Comparison of ENCODE assay signal across 20 mouse cellular contexts in genomic region chr15:6244401-6244800, GRCm38 (mm10). TPM values are rescaled to one million over a fixed set of nuclear protein-coding genes. Genes with fewer than 3 reads are reported as not detected.
DNase-seq lines count a peak whose midpoint lies in the region; ATAC-seq lines count a peak whose summit lies in the region.
"Had no signal": no experiment of that assay in that cellular context is flagged by ENCODE, and none has a peak within 500 bp of the region (broad histone marks: within the 10 kb centered on the region; RNA-seq: fewer than 3 reads in every experiment).

No protein-coding gene starts in this region.

- peak; percentile 63 for DNase-seq in kidney, adult 11 months
- DNase-seq in kidney, adult 9 months = peak; percentile 86
- peak; percentile 59 to 68 for DNase-seq in kidney, postnatal 36 days
- no peak for DNase-seq in natural killer cell, adult 2 months (ENCODE audit: low spot score in 2 of 2)
- DNase-seq in Muller cell, postnatal 12 days (ENCODE audit: inconsistent ontology term) = no peak
- DNase-seq: adrenal gland, adult 2 months; adrenal gland, postnatal 25 days; cerebellum, adult 11 months; cerebellum, adult 8-10 months; cerebellum, postnatal 25 days; gastrocnemius, postnatal 10 days had no signal

- no peaks in the 10 kb centered on the region for H3K9me3 ChIP-seq in kidney, embryonic 15.5 days (replicated peaks)
- H3K9me3 ChIP-seq in intestine, embryonic 15.5 days = no peaks in the 10 kb centered on the region
- no peaks in the 10 kb centered on the region for H3K9me3 ChIP-seq in forebrain, embryonic 16.5 days (ENCODE audit: control insufficient read depth, low read length)
- H3K9me3 ChIP-seq: embryonic facial prominence, embryonic 12.5 days; forebrain, embryonic 15.5 days; heart, embryonic 12.5 days; hindbrain, embryonic 10.5 days had no signal

- H3K36me3 ChIP-seq in kidney, embryonic 15.5 days = no peaks in the 10 kb centered on the region
- H3K36me3 ChIP-seq in intestine, embryonic 15.5 days = no peaks in the 10 kb centered on the region
- no peaks in the 10 kb centered on the region for H3K36me3 ChIP-seq in forebrain, embryonic 16.5 days (ENCODE audit: control insufficient read depth, insufficient read depth)
- H3K36me3 ChIP-seq: embryonic facial prominence, embryonic 12.5 days; forebrain, embryonic 15.5 days; heart, embryonic 12.5 days; hindbrain, embryonic 10.5 days had no signal

- no peak overlapping the region for H3K4me3 ChIP-seq in kidney, embryonic 15.5 days (replicated peaks)
- no peak overlapping the region for H3K4me3 ChIP-seq in intestine, embryonic 15.5 days (replicated peaks)
- H3K4me3 ChIP-seq in forebrain, embryonic 16.5 days (replicated peaks; ENCODE audit: low read length) = no peak overlapping the region
- H3K4me3 ChIP-seq: embryonic facial prominence, embryonic 12.5 days; forebrain, embryonic 15.5 days; heart, embryonic 12.5 days; hindbrain, embryonic 10.5 days had no signal

- no peak overlapping the region for H3K27ac ChIP-seq in kidney, embryonic 15.5 days
- H3K27ac ChIP-seq in intestine, embryonic 15.5 days = no peak overlapping the region
- no peak overlapping the region for H3K27ac ChIP-seq in forebrain, embryonic 16.5 days (ENCODE audit: low read length)
- H3K27ac ChIP-seq: embryonic facial prominence, embryonic 12.5 days; forebrain, embryonic 15.5 days; hindbrain, embryonic 10.5 days; hindbrain, embryonic 14.5 days had no signal

- no peak overlapping the region for H3K4me2 ChIP-seq in kidney, embryonic 15.5 days
- no peak overlapping the region for H3K4me2 ChIP-seq in intestine, embryonic 15.5 days (replicated peaks)
- H3K4me2 ChIP-seq in forebrain, embryonic 16.5 days (ENCODE audit: low read length) = no peak overlapping the region
- H3K4me2 ChIP-seq: embryonic facial prominence, embryonic 12.5 days; forebrain, embryonic 15.5 days; heart, embryonic 12.5 days; hindbrain, embryonic 14.5 days had no signal

- no peaks in the 10 kb centered on the region for H3K27me3 ChIP-seq in kidney, embryonic 15.5 days
- no peaks in the 10 kb centered on the region for H3K27me3 ChIP-seq in intestine, embryonic 15.5 days (replicated peaks)
- no peaks in the 10 kb centered on the region for H3K27me3 ChIP-seq in forebrain, embryonic 16.5 days (replicated peaks; ENCODE audit: control insufficient read depth, insufficient read depth, low read length)
- H3K27me3 ChIP-seq: embryonic facial prominence, embryonic 12.5 days; forebrain, embryonic 15.5 days; heart, embryonic 12.5 days; Patski had no signal

- no peak overlapping the region for H3K9ac ChIP-seq in kidney, embryonic 15.5 days
- H3K9ac ChIP-seq in intestine, embryonic 15.5 days = no peak overlapping the region
- H3K9ac ChIP-seq in forebrain, embryonic 16.5 days (replicated peaks; ENCODE audit: low read depth, low read length) = no peak overlapping the region
- H3K9ac ChIP-seq: embryonic facial prominence, embryonic 12.5 days; forebrain, embryonic 15.5 days; heart, embryonic 12.5 days; hindbrain, embryonic 14.5 days had no signal

- ATAC-seq in kidney, embryonic 15.5 days (replicated peaks; ENCODE audit: low FRiP score) = no peak
- ATAC-seq in intestine, embryonic 15.5 days = peak; percentile 87
- ATAC-seq in forebrain, embryonic 16.5 days = no peak
- ATAC-seq: forebrain, embryonic 15.5 days; Patski had no signal

- peaks cover 10% of the 10 kb centered on the region for H3K4me1 ChIP-seq in kidney, embryonic 15.5 days
- H3K4me1 ChIP-seq in intestine, embryonic 15.5 days (replicated peaks) = no peaks in the 10 kb centered on the region
- peaks cover 6% of the 10 kb centered on the region for H3K4me1 ChIP-seq in forebrain, embryonic 16.5 days (replicated peaks; ENCODE audit: control insufficient read depth, insufficient read depth, low read length)
- H3K4me1 ChIP-seq: embryonic facial prominence, embryonic 12.5 days; hindbrain, embryonic 10.5 days had no signal

- 72% methylated on average over 7 of the region's 7 CpGs for WGBS in kidney, embryonic 15.5 days
- WGBS in intestine, embryonic 15.5 days = 53% methylated on average over 7 of the region's 7 CpGs
- 29% methylated on average over 7 of the region's 7 CpGs for WGBS in forebrain, embryonic 16.5 days

RNA-seq across cellular contexts. Expression of gene Dab2, which starts 55.2 kb away (rescaled TPM):
- polyA plus RNA-seq in kidney, embryonic 15.5 days (2015; fragmentation: Nextera tagmentation; extraction: Ambion mirVana) = 68.3 and 77.8 TPM in 2 replicates
- 43.6 and 51.2 TPM in 2 replicates for polyA plus RNA-seq in intestine, embryonic 15.5 days (2015; fragmentation: Nextera tagmentation; extraction: Ambion mirVana)
- 13.1 and 17.3 TPM in 2 replicates for polyA plus RNA-seq in forebrain, embryonic 16.5 days (2015; fragmentation: Nextera tagmentation; extraction: Ambion mirVana)

Comparison
In these comparisons a context has a peak if more than half of its experiments do, and no peak if none do; other contexts are left out.
1. DNase-seq: peak in kidney, adult 11 months (single experiment), kidney, adult 9 months (single experiment) and kidney, postnatal 36 days (2 of 2); none in natural killer cell, adult 2 months (0 of 2) and Muller cell, postnatal 12 days (single experiment).